Mouse (Mus musculus) kidney, postnatal 0 days (tissue): ENCODE results near the gene Shmt1. TPM values are rescaled to one million over a fixed set of nuclear protein-coding genes. Genes with fewer than 3 reads are reported as not detected.

ENCODE experiments used
- ATAC-seq: fragments of 200-750 bp; cut with Nextera tagmentation; replicated peaks from 2 replicates; pipeline ENCODE4 v1.8.0; 2017; ENCODE audit warnings: low read depth, moderate number of reproducible peaks, moderate TSS enrichment, moderate library complexity; ENCODE audit not compliant: low FRiP score
- DNase-seq: peaks from one replicate; pipeline ENCODE4 v3.0.0-alpha.2; 2016; ENCODE audit warnings: low spot score
- H3K27ac ChIP-seq: fragments of 300-500 bp; sonication (generic); 2 replicates; pipeline ENCODE4 v1.5.1; 2014; ENCODE audit warnings: mild to moderate bottlenecking
- H3K27me3 ChIP-seq: fragments of 300-500 bp; sonication (generic); 2 replicates; pipeline ENCODE4 v1.6.1; 2014; ENCODE audit warnings: low read length, mixed read lengths; ENCODE audit not compliant: insufficient read depth
- H3K36me3 ChIP-seq: fragments of 300-500 bp; sonication (generic); 2 replicates; pipeline ENCODE4 v1.6.1; 2014; ENCODE audit warnings: low read length, mixed read lengths; ENCODE audit not compliant: insufficient read depth
- H3K4me1 ChIP-seq: fragments of 300-500 bp; sonication (generic); replicated peaks from 2 replicates; pipeline ENCODE4 v1.6.1; 2014; ENCODE audit warnings: antibody characterized with exemption, low read length, mixed read lengths; ENCODE audit not compliant: insufficient read depth
- H3K4me2 ChIP-seq: fragments of 300-500 bp; sonication (generic); 2 replicates; pipeline ENCODE4 v1.6.1; 2014; ENCODE audit warnings: mild to moderate bottlenecking, low read length, moderate library complexity, mixed read lengths
- H3K4me3 ChIP-seq: fragments of 300-500 bp; sonication (generic); replicated peaks from 2 replicates; pipeline ENCODE4 v1.5.1; 2014; ENCODE audit warnings: low read depth, low read length
- H3K9ac ChIP-seq: fragments of 300-500 bp; sonication (generic); 2 replicates; pipeline ENCODE4 v1.6.1; 2014; ENCODE audit warnings: low read depth, low read length
- H3K9me3 ChIP-seq: fragments of 300-500 bp; sonication (generic); replicated peaks from 2 replicates; pipeline ENCODE4 v1.6.1; 2016; ENCODE audit warnings: low read length, inconsistent platforms, mixed read lengths
- CTCF ChIP-seq: IDR thresholded peaks from 2 replicates; pipeline ENCODE4 v1.5.1; 2016; ENCODE audit warnings: antibody characterized with exemption, low read depth, mild to moderate bottlenecking, moderate library complexity
- WGBS: fragments of 180-500 bp; shearing (Covaris S2); extraction: QIAGEN DNeasy Blood & Tissue Kit; methylation state at CpG from one replicate; pipeline ENCODE4 v1.1.7; 2014; 5-methylcytosine and 5-hydroxymethylcytosine counted together
- polyA plus RNA-seq: library from polyadenylated mRNA; unstranded; fragments of >200 nt; fragmentation: Nextera tagmentation; extraction: Ambion mirVana; gene quantifications from 2 replicates; pipeline ENCODE4 v1.2.1, GENCODE M21; 2015

The Shmt1 gene
- polyA plus RNA-seq, 1 experiment from 2014 or later = 53.5 TPM

GRCm38 (mm10) chr11:60836897-60837296 lies 25.4 kb upstream of the Shmt1 start:
- TF ChIP-seq CTCF = no peak
- no peaks in the 10 kb centered on the region for H3K9me3 ChIP-seq
- no peak overlapping the region for H3K4me3 ChIP-seq
- H3K9ac ChIP-seq = no peak overlapping the region
- 98% methylated on average over 6 of the region's 6 CpGs for WGBS
- no peak for ATAC-seq
- no peak for DNase-seq
- no peaks in the 10 kb centered on the region for H3K36me3 ChIP-seq
- no peak overlapping the region for H3K27ac ChIP-seq
- H3K4me1 ChIP-seq = no peaks in the 10 kb centered on the region
- no peak overlapping the region for H3K4me2 ChIP-seq
- no peaks in the 10 kb centered on the region for H3K27me3 ChIP-seq

GRCm38 (mm10) chr11:60830433-60831052 lies 19.0 kb upstream of the Shmt1 start, which contains the start of gene Dhrs7b:
TSS of gene Dhrs7b (plus strand) at chr11:60830631.
- Histone ChIP-seq H3K4me1 (no peaks in the 10 kb centered on the region), H3K36me3 (no peaks in the 10 kb centered on the region), H3K4me2 (peak within 1 kb of the TSS; percentile 83), H3K9ac (peak within 1 kb of the TSS; percentile 62), H3K4me3 (peak within 1 kb of the TSS; percentile 61), H3K9me3 (no peaks in the 10 kb centered on the region), H3K27me3 (no peaks in the 10 kb centered on the region), H3K27ac (peak within 1 kb of the TSS; percentile 54; the same call in 1 of the 2 replicates)
- ATAC-seq (peak; percentile 95), DNase-seq (peak; percentile 98)
- 1% methylated on average over 34 of the region's 34 CpGs for WGBS
- no peak for TF ChIP-seq CTCF

DNA sequence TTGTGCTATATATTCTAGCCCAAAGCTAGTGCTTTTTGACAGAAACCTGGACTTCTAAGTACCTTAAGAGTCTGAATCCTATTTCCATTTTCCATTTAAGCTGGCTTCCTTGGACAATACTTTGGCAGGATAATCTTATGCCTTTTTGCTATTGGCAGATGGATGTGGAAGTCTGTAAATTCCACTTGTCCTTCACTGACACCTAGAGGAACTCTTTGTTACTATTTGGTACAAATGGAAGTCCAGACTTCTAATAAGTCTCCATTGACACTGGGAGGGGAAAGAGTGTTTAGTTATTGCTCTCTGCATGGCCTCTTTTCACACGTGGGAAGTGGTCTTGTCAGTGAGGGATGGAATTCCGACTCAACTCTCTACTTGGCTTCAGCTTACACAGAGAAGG lies 17.4 kb upstream of the Shmt1 start:
- H3K4me1 ChIP-seq = no peaks in the 10 kb centered on the region
- DNase-seq (peak; percentile 61), ATAC-seq (no peak)
- no peak overlapping the region for H3K9ac ChIP-seq
- no peak overlapping the region for H3K4me2 ChIP-seq
- no peak overlapping the region for H3K4me3 ChIP-seq
- peak; percentile 64; the same call in 1 of the 2 replicates for TF ChIP-seq CTCF
- H3K27ac ChIP-seq = no peak overlapping the region
- 23% methylated on average over 2 of the region's 2 CpGs for WGBS
- no peaks in the 10 kb centered on the region for H3K27me3 ChIP-seq
- H3K36me3 ChIP-seq = no peaks in the 10 kb centered on the region
- H3K9me3 ChIP-seq = no peaks in the 10 kb centered on the region

GRCm38 (mm10) chr11:60827241-60827945 lies 15.9 kb upstream of the Shmt1 start:
- no peak overlapping the region for H3K4me3 ChIP-seq
- DNase-seq (no peak), ATAC-seq (no peak)
- no peaks in the 10 kb centered on the region for H3K4me1 ChIP-seq
- no peak overlapping the region for H3K9ac ChIP-seq
- no peak for TF ChIP-seq CTCF
- H3K27me3 ChIP-seq = no peaks in the 10 kb centered on the region
- 65% methylated on average over 4 of the region's 4 CpGs for WGBS
- H3K36me3 ChIP-seq = no peaks in the 10 kb centered on the region
- no peaks in the 10 kb centered on the region for H3K9me3 ChIP-seq
- no peak overlapping the region for H3K4me2 ChIP-seq
- no peak overlapping the region for H3K27ac ChIP-seq

DNA sequence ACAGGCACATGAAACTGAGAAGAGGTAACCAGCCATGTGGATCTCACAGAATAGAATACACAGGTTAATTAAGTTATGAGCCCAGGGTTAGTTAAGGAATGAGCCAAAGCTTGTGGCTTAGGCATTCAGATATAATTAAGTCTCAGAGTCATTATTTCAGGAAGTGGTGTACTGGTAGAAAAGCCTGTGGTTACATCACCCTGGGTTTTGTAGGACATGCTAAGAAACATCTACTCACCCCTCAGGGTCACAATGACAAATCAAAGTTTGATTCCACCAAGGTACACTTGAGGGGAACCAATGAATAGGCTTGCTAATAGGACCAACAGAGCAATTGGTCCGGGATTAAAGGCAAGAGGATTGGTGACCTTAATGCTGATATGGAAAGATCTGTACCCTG lies 15.2 kb upstream of the Shmt1 start:
- TF ChIP-seq CTCF = no peak
- no peaks in the 10 kb centered on the region for H3K36me3 ChIP-seq
- no peaks in the 10 kb centered on the region for H3K9me3 ChIP-seq
- H3K4me3 ChIP-seq = no peak overlapping the region
- H3K4me2 ChIP-seq = no peak overlapping the region
- H3K27me3 ChIP-seq = no peaks in the 10 kb centered on the region
- ATAC-seq (no peak), DNase-seq (no peak)
- H3K9ac ChIP-seq = no peak overlapping the region
- H3K27ac ChIP-seq = no peak overlapping the region
- no peaks in the 10 kb centered on the region for H3K4me1 ChIP-seq
- 50% methylated on average over 1 of the region's 1 CpGs for WGBS

DNA sequence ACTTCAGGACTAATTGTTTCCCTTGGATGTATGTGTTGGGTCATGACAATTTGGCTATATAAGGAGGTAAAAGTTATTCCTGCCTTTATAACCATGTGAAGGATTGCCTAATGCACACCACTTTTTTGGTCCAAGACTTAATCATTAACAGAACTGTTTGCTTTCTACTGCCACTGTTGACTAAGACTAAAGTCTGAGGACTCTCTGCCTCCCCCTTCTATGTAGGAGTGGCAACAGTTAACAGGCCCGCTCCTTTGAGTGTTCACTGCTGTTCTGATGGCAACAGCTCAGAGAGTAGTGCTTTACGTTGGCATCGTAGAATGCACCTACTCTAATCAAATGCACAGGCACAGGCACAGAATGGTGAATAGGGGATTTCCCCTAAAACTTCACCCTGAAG lies 13.7 kb upstream of the Shmt1 start:
- H3K4me1 ChIP-seq = no peaks in the 10 kb centered on the region
- no peaks in the 10 kb centered on the region for H3K36me3 ChIP-seq
- DNase-seq (peak; percentile 44), ATAC-seq (no peak)
- no peaks in the 10 kb centered on the region for H3K9me3 ChIP-seq
- no peak overlapping the region for H3K27ac ChIP-seq
- WGBS = 46% methylated on average over 3 of the region's 3 CpGs
- H3K4me3 ChIP-seq = no peak overlapping the region
- no peaks in the 10 kb centered on the region for H3K27me3 ChIP-seq
- TF ChIP-seq CTCF = no peak
- no peak overlapping the region for H3K4me2 ChIP-seq
- H3K9ac ChIP-seq = no peak overlapping the region
